Mouse (Mus musculus): ENCODE data around the gene Nudt16l1.

DNA sequence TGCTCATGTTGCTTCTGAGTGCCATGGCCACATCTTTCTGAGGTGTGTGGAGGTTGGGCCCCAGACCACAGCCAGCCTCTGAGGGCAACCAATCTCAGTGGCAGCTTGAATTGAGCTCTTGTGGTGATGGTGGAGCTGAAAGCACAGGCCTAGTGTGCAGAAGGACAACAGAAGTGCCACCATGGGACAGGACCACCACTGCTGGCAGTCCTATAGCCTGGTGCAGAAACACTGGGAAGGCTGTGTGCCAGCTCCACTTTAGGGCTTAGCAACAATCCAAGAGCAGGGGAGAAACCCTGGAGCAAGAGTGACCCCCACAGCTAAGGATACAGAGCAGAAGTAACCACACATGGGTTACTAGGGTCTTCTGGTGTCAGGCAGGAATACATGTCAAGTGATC is 2.5 kb downstream of the Nudt16l1 start:
- TF ChIP-seq CTCF (IDR thresholded peaks at IDR 0.05; ENCODE audit: borderline replicate concordance, insufficient read depth, low read depth, low read length) (no peak), POLR2A (IDR thresholded peaks at IDR 0.05; ENCODE audit: borderline replicate concordance, insufficient read depth, low read length) (no peak)

Measured in cerebellum, adult 2 months (tissue).